Mouse (Mus musculus) Patski (cell line): ENCODE results near the gene Gm36210. TPM values are rescaled to one million over a fixed set of nuclear protein-coding genes. Genes with fewer than 3 reads are reported as not detected.

Experiments used
- ATAC-seq: fragments of 100-300 bp; one replicate; pipeline ENCODE4 v1.8.0; 2021
- CTCF ChIA-PET: fragments of 350-600 bp; sonication (Branson Sonifier 250); formaldehyde crosslinking; loops from one replicate; lab custom pipeline; 2022; ENCODE audit warnings: inconsistent platforms; lab: Charles Lee
- POLR2A ChIA-PET: fragments of 350-600 bp; sonication (Branson Sonifier 250); formaldehyde crosslinking; loops from one replicate; lab custom pipeline; 2022; ENCODE audit warnings: antibody characterized with exemption, inconsistent platforms; lab: Charles Lee
- DNase-seq: peaks from one replicate; pipeline ENCODE4 v3.0.0-alpha.2; 2011; ENCODE audit warnings: low read depth, low spot score
- H3K27me3 ChIP-seq: fragments of 371-371 bp; one replicate; pipeline ENCODE4 v1.5.1; 2021
- CTCF ChIP-seq: fragments of 100-300 bp; IDR thresholded peaks from one replicate; pipeline ENCODE4 v1.5.1; 2021
- in situ Hi-C: fragments of 300-500 bp; cut with MboI; formaldehyde crosslinking; loops from 3 replicates; pipeline ENCODE4 v1.11.1; 2018; ENCODE audit warnings: low pct_unique_long_range_greater_than_20kb, mixed read lengths
- polyA plus RNA-seq: library from polyadenylated mRNA; unstranded; gene quantifications from one replicate; pipeline ENCODE4 v1.2.3, GENCODE M21; 2021

Gene Gm36210
- polyA plus RNA-seq = not detected

GRCm38 (mm10) chr7:4906466-4906950 lies at the start of gene Gm36210:
Gene Gm36210 (minus strand): TSS chr7:4906516.
- no peak for ATAC-seq
- ChIA-PET CTCF (no interaction called here), POLR2A (no interaction called here)
- DNase-seq = no peak
- in situ Hi-C loops = no loop called here
- H3K27me3 ChIP-seq = peaks cover 3% of the 10 kb centered on the region
- no peak for TF ChIP-seq CTCF

- in situ Hi-C loops = no loop called here
- TF ChIP-seq CTCF = no peak
- H3K27me3 ChIP-seq = no peaks in the 10 kb centered on the region
- CTCF ChIA-PET = no interaction called here
- ATAC-seq (no peak), DNase-seq (no peak)
- POLR2A ChIA-PET = no interaction called here
Measured at GRCm38 (mm10) chr7:4953815-4954445, 47.6 kb upstream of the Gm36210 start.

GRCm38 (mm10) chr7:4950561-4951342 lies 44.4 kb upstream of the Gm36210 start:
- no peak for DNase-seq
- in situ Hi-C loops = no loop called here
- CTCF ChIA-PET = interaction anchor here (1.0 kb wide), 1 partner anchor 26 kb away, joined by 3 read pairs; no protein-coding TSS in a partner anchor
- TF ChIP-seq CTCF = no peak
- no peaks in the 10 kb centered on the region for H3K27me3 ChIP-seq
- no peak for ATAC-seq
- POLR2A ChIA-PET = no interaction called here

- H3K27me3 ChIP-seq = no peaks in the 10 kb centered on the region
- no peak for TF ChIP-seq CTCF
- ChIA-PET POLR2A (no interaction called here), CTCF (no interaction called here)
- no peak for ATAC-seq
- DNase-seq = no peak
- in situ Hi-C loops = loop anchor here (10.0 kb wide), 1 partner anchor 384 kb away; no protein-coding TSS in a partner anchor
Measured at GRCm38 (mm10) chr7:4948386-4948785, 42.1 kb upstream of the Gm36210 start.

- POLR2A ChIA-PET = no interaction called here
Measured at GRCm38 (mm10) chr7:4947855-4948254, 41.5 kb upstream of the Gm36210 start.

GRCm38 (mm10) chr7:4943223-4943815 lies 37.0 kb upstream of the Gm36210 start:
- H3K27me3 ChIP-seq = no peaks in the 10 kb centered on the region
- TF ChIP-seq CTCF = peak; percentile 96
- ChIA-PET CTCF (interaction anchor here (0.6 to 1.6 kb wide), 4 partner anchors 15 to 117 kb away, joined by 3 to 6 read pairs (median 4); partner anchors contain the start of genes Fiz1, Sbk2 and Zfp524), POLR2A (interaction anchor here (0.5 to 1.5 kb wide), 2 partner anchors 54 to 118 kb away, joined by 3 read pairs; no protein-coding TSS in a partner anchor)
- in situ Hi-C loops = loop anchor here (5.0 to 10.0 kb wide), 2 partner anchors 104 to 379 kb away; no protein-coding TSS in a partner anchor
- ATAC-seq (peak; percentile 86), DNase-seq (peak; percentile 61)

More at GRCm38 (mm10) chr7:4947855-4948254, 41.5 kb upstream of the Gm36210 start:
- no peak for DNase-seq
- CTCF ChIA-PET = interaction anchor here (0.7 kb wide), 1 partner anchor 16 kb away, joined by 3 read pairs; the partner anchor contains the start of gene Sbk2
- no peaks in the 10 kb centered on the region for H3K27me3 ChIP-seq
- no peak for TF ChIP-seq CTCF
- no peak for ATAC-seq
- in situ Hi-C loops = loop anchor here (10.0 kb wide), 1 partner anchor 383 kb away; no protein-coding TSS in a partner anchor

- POLR2A ChIA-PET = interaction anchor here (1.5 kb wide), 1 partner anchor 118 kb away, joined by 3 read pairs; no protein-coding TSS in a partner anchor
- in situ Hi-C loops = loop anchor here (5.0 to 10.0 kb wide), 2 partner anchors 105 to 378 kb away; no protein-coding TSS in a partner anchor
- DNase-seq = no peak
- CTCF ChIA-PET = interaction anchor here (1.8 to 3.3 kb wide), 2 partner anchors 21 to 108 kb away, joined by 4 to 11 read pairs; partner anchors contain the start of genes Sbk2 and Zfp580
- no peak for ATAC-seq
- no peaks in the 10 kb centered on the region for H3K27me3 ChIP-seq
- no peak for TF ChIP-seq CTCF
Measured at GRCm38 (mm10) chr7:4942673-4943072, 36.4 kb upstream of the Gm36210 start.

- ChIA-PET POLR2A (no interaction called here), CTCF (interaction anchor here (0.7 to 3.3 kb wide), 20 partner anchors 8 to 380 kb away, joined by 3 to 12 read pairs (median 4); partner anchors contain the start of genes Nat14, Sbk2, Ssc5d and Ube2s)
- peak; percentile 95 for TF ChIP-seq CTCF
- in situ Hi-C loops = loop anchor here (5.0 to 10.0 kb wide), 2 partner anchors 107 to 375 kb away; no protein-coding TSS in a partner anchor
- ATAC-seq (no peak), DNase-seq (no peak)
- no peaks in the 10 kb centered on the region for H3K27me3 ChIP-seq
Measured at GRCm38 (mm10) chr7:4940068-4940479, 33.8 kb upstream of the Gm36210 start.

GRCm38 (mm10) chr7:4938456-4938855 lies 32.1 kb upstream of the Gm36210 start:
- in situ Hi-C loops = no loop called here
- TF ChIP-seq CTCF = peak; percentile 93
- DNase-seq = no peak
- ChIA-PET CTCF (interaction anchor here (0.8 to 2.5 kb wide), 9 partner anchors 23 to 122 kb away, joined by 3 to 12 read pairs (median 5); partner anchors contain the start of genes Sbk2 and Zfp628), POLR2A (interaction anchor here (1.0 kb wide), 1 partner anchor 127 kb away, joined by 4 read pairs; no protein-coding TSS in a partner anchor)
- no peaks in the 10 kb centered on the region for H3K27me3 ChIP-seq
- ATAC-seq = no peak
